Mouse (Mus musculus) brain, embryonic 14.5 days (tissue): ENCODE measurements around the gene Nectin2.

Experiments
- CTCF ChIP-seq: fragments of 200-500 bp; IDR thresholded peaks from 2 replicates; pipeline ENCODE4 v1.5.1; 2012; ENCODE audit warnings: inconsistent platforms, mild to moderate bottlenecking, moderate library complexity, borderline replicate concordance; ENCODE audit not compliant: insufficient read depth, insufficient read length; ENCODE audit errors: extremely low read depth
- POLR2A ChIP-seq: fragments of 200-500 bp; IDR thresholded peaks from 2 replicates; pipeline ENCODE4 v1.6.1; 2012; ENCODE audit warnings: mild to moderate bottlenecking, inconsistent platforms, borderline replicate concordance; ENCODE audit not compliant: poor library complexity, insufficient read depth, insufficient read length, severe bottlenecking; ENCODE audit errors: extremely low read depth

DNA sequence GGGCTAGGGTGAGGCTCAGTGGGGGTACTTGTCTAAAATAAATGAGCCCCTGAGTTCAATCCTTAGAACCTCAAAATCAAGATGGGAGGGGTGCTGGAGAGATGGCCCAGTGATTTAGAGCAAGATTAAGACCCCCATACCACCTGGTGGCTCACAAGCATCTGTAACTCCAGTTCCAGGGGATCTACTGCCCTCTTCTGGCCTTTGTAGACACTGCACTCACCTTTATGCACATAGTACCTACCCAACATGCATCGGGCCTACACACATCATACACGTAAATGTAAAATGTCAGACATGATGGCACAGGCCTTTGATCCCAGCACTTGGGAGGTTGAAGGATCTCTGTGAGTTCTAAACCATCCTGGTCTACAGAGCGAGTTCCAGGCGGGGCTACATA lies 32.4 kb upstream of the Nectin2 start:
- TF ChIP-seq CTCF: peak; percentile 27; the same call in 1 of the 2 replicates
- TF ChIP-seq POLR2A: no peak
